Mouse (Mus musculus) lung, adult 2 months (tissue): ENCODE results near the gene Qsox2.

ENCODE experiments used
- CTCF ChIP-seq: fragments of 200-500 bp; IDR thresholded peaks from 2 replicates; pipeline ENCODE4 v1.5.1; 2011; ENCODE audit warnings: mild to moderate bottlenecking, low read length, control low read depth; ENCODE audit not compliant: insufficient read depth
- POLR2A ChIP-seq: fragments of 200-500 bp; IDR thresholded peaks from 2 replicates; pipeline ENCODE4 v1.6.1; 2011; ENCODE audit warnings: low read depth, mild to moderate bottlenecking, control low read depth, low read length, borderline replicate concordance; ENCODE audit errors: extremely low read depth

GRCm38 (mm10) chr2:26207559-26207958 is 29.8 kb downstream of the Qsox2 start:
- TF ChIP-seq CTCF, result no peak
- no peak for TF ChIP-seq POLR2A
